ENCODE assay signal across 8 mouse cellular contexts in genomic region chr12:51377003-51377887, GRCm38 (mm10). TPM values are rescaled to one million over a fixed set of nuclear protein-coding genes. Genes with fewer than 3 reads are reported as not detected.
DNase-seq lines count a peak whose midpoint lies in the region; ATAC-seq and TF ChIP-seq lines count a peak whose summit lies in the region.

Gene Scfd1, plus strand, starts transcription at chr12:51377510.

- ATAC-seq in forebrain, embryonic 12.5 days (ENCODE audit: low FRiP score): peak; percentile 100
- peak; percentile 100 for ATAC-seq in heart, postnatal 0 days (ENCODE audit: insufficient read depth, low read depth)
- ATAC-seq in liver, embryonic 16.5 days (ENCODE audit: low read depth): peak; percentile 100
- peak; percentile 100 for ATAC-seq in neural tube, embryonic 13.5 days (ENCODE audit: low read depth)

- H3K9me3 ChIP-seq in E14TG2a.4 (ENCODE audit: low read length): no peaks in the 10 kb centered on the region
- no peaks in the 10 kb centered on the region for H3K9me3 ChIP-seq in forebrain, embryonic 12.5 days
- no peaks in the 10 kb centered on the region for H3K9me3 ChIP-seq in heart, postnatal 0 days (replicated peaks; ENCODE audit: control insufficient read depth, low read length)
- no peaks in the 10 kb centered on the region for H3K9me3 ChIP-seq in liver, embryonic 16.5 days (replicated peaks; ENCODE audit: control insufficient read depth, low read length)
- no peaks in the 10 kb centered on the region for H3K9me3 ChIP-seq in neural tube, embryonic 13.5 days

- peak within 1 kb of the TSS; percentile 59 for H3K4me2 ChIP-seq in forebrain, embryonic 12.5 days
- peak within 1 kb of the TSS; percentile 76 for H3K4me2 ChIP-seq in heart, postnatal 0 days (ENCODE audit: low read depth, low read length)
- H3K4me2 ChIP-seq in liver, embryonic 16.5 days (ENCODE audit: low read depth, low read length): peak within 1 kb of the TSS; percentile 92
- peak within 1 kb of the TSS; percentile 63 for H3K4me2 ChIP-seq in neural tube, embryonic 13.5 days

- TF ChIP-seq CTCF in E14TG2a.4 (conservative IDR thresholded peaks at IDR 0.05; ENCODE audit: low read length): no peak
- TF ChIP-seq CTCF in heart, postnatal 0 days (IDR thresholded peaks at IDR 0.05; ENCODE audit: low read depth): no peak
- TF ChIP-seq CTCF in testis, adult 2 months (IDR thresholded peaks at IDR 0.05; ENCODE audit: control insufficient read depth, insufficient read depth, insufficient replicate concordance, low read depth, low read length): no peak

- peak; percentile 93 for TF ChIP-seq POLR2A in testis, adult 2 months (IDR thresholded peaks at IDR 0.05; ENCODE audit: control insufficient read depth, low read depth, low read length)

- peak within 1 kb of the TSS; percentile 86 for H3K27ac ChIP-seq in forebrain, embryonic 12.5 days
- peak within 1 kb of the TSS; percentile 93 for H3K27ac ChIP-seq in heart, postnatal 0 days (ENCODE audit: low read depth)
- H3K27ac ChIP-seq in liver, embryonic 16.5 days (ENCODE audit: low read length): peak within 1 kb of the TSS; percentile 81
- peak within 1 kb of the TSS; percentile 90 for H3K27ac ChIP-seq in neural tube, embryonic 13.5 days (replicated peaks)
- H3K27ac ChIP-seq in testis, adult 2 months (ENCODE audit: control insufficient read depth, insufficient read depth, low read depth, low read length): peak within 1 kb of the TSS; percentile 89

- WGBS in forebrain, embryonic 12.5 days: 2% methylated on average over 34 of the region's 34 CpGs
- WGBS in heart, postnatal 0 days: 2% methylated on average over 34 of the region's 34 CpGs
- 2% methylated on average over 34 of the region's 34 CpGs for WGBS in liver, embryonic 16.5 days (ENCODE audit: insufficient replicate concordance)
- WGBS in neural tube, embryonic 13.5 days: 1% methylated on average over 34 of the region's 34 CpGs

- peak; percentile 90 for DNase-seq in c-Kit-positive CD71-positive TER-119-positive erythroid progenitor cells, embryonic 14.5 days (ENCODE audit: low spot score)
- DNase-seq in heart, postnatal 0 days (ENCODE audit: low spot score): peak; percentile 98
- DNase-seq in kidney, postnatal 4 days: peak; percentile 94 to 96

- H3K4me1 ChIP-seq in E14TG2a.4 (replicated peaks; ENCODE audit: low read depth, low read length): peaks cover 3% of the 10 kb centered on the region; the same call in 1 of the 2 replicates
- H3K4me1 ChIP-seq in forebrain, embryonic 12.5 days: no peaks in the 10 kb centered on the region; the same call in 1 of the 2 replicates
- no peaks in the 10 kb centered on the region for H3K4me1 ChIP-seq in heart, postnatal 0 days (ENCODE audit: control insufficient read depth, insufficient read depth)
- H3K4me1 ChIP-seq in liver, embryonic 16.5 days (ENCODE audit: control insufficient read depth, low read depth, low read length): peaks cover 3% of the 10 kb centered on the region; the same call in 1 of the 2 replicates
- no peaks in the 10 kb centered on the region for H3K4me1 ChIP-seq in neural tube, embryonic 13.5 days (replicated peaks)
- no peaks in the 10 kb centered on the region for H3K4me1 ChIP-seq in testis, adult 2 months (ENCODE audit: control insufficient read depth, insufficient read depth, low read length)

- peak within 1 kb of the TSS; percentile 68 for H3K9ac ChIP-seq in forebrain, embryonic 12.5 days
- H3K9ac ChIP-seq in heart, postnatal 0 days (replicated peaks; ENCODE audit: low read depth, low read length): peak within 1 kb of the TSS; percentile 86
- peak within 1 kb of the TSS; percentile 83 for H3K9ac ChIP-seq in liver, embryonic 16.5 days (ENCODE audit: low read depth, low read length)
- peak within 1 kb of the TSS; percentile 90 for H3K9ac ChIP-seq in neural tube, embryonic 13.5 days

- no peak for TF ChIP-seq EP300 in heart, postnatal 0 days (IDR thresholded peaks at IDR 0.05; ENCODE audit: low read depth)

- H3K36me3 ChIP-seq in E14TG2a.4 (ENCODE audit: insufficient read depth, low read length): peaks cover 37% of the 10 kb centered on the region
- H3K36me3 ChIP-seq in forebrain, embryonic 12.5 days (replicated peaks): peaks cover 22% of the 10 kb centered on the region
- H3K36me3 ChIP-seq in heart, postnatal 0 days (replicated peaks; ENCODE audit: control insufficient read depth, insufficient read depth, low read length): peaks cover 25% of the 10 kb centered on the region
- peaks cover 15% of the 10 kb centered on the region for H3K36me3 ChIP-seq in liver, embryonic 16.5 days (ENCODE audit: control insufficient read depth, insufficient read depth)
- H3K36me3 ChIP-seq in neural tube, embryonic 13.5 days: peaks cover 25% of the 10 kb centered on the region
- no peaks in the 10 kb centered on the region for H3K36me3 ChIP-seq in testis, adult 2 months (ENCODE audit: control insufficient read depth, insufficient read depth, low read length)

- H3K27me3 ChIP-seq in E14TG2a.4 (ENCODE audit: insufficient read depth, low read length): no peaks in the 10 kb centered on the region
- H3K27me3 ChIP-seq in forebrain, embryonic 12.5 days: no peaks in the 10 kb centered on the region
- H3K27me3 ChIP-seq in heart, postnatal 0 days (ENCODE audit: control insufficient read depth, insufficient read depth, low read length): no peaks in the 10 kb centered on the region
- H3K27me3 ChIP-seq in liver, embryonic 16.5 days (ENCODE audit: control insufficient read depth, insufficient read depth, low read depth, low read length): no peaks in the 10 kb centered on the region
- no peaks in the 10 kb centered on the region for H3K27me3 ChIP-seq in neural tube, embryonic 13.5 days
- no peaks in the 10 kb centered on the region for H3K27me3 ChIP-seq in testis, adult 2 months (ENCODE audit: control insufficient read depth, insufficient read depth, low read length)

- peak within 1 kb of the TSS; percentile 88 for H3K4me3 ChIP-seq in E14TG2a.4 (replicated peaks; ENCODE audit: low read length)
- peak within 1 kb of the TSS; percentile 68 for H3K4me3 ChIP-seq in forebrain, embryonic 12.5 days (replicated peaks)
- peak within 1 kb of the TSS; percentile 82 for H3K4me3 ChIP-seq in heart, postnatal 0 days (ENCODE audit: low read depth, low read length)
- H3K4me3 ChIP-seq in liver, embryonic 16.5 days (ENCODE audit: low read depth, low read length): peak within 1 kb of the TSS; percentile 73
- H3K4me3 ChIP-seq in neural tube, embryonic 13.5 days: peak within 1 kb of the TSS; percentile 84
- H3K4me3 ChIP-seq in testis, adult 2 months (ENCODE audit: control insufficient read depth, low read depth, low read length): peak within 1 kb of the TSS; percentile 92

RNA-seq across cellular contexts. Expression of gene Scfd1, which starts in this region (rescaled TPM):
- polyA plus RNA-seq in forebrain, embryonic 12.5 days (2016; fragmentation: Nextera tagmentation; extraction: Ambion mirVana): 64.1 and 68.2 TPM in 2 replicates
- total RNA-seq in heart, postnatal 0 days (2014; rRNA removed; ENCODE audit: low replicate concordance): 23.4 and 33.9 TPM in 2 replicates
- polyA plus RNA-seq in heart, postnatal 0 days (2015; fragmentation: Nextera tagmentation; extraction: Ambion mirVana): 54.1 and 54.2 TPM in 2 replicates
- polyA plus RNA-seq in liver, embryonic 16.5 days (2015; fragmentation: Nextera tagmentation; extraction: Ambion mirVana): 37.6 and 38.0 TPM in 2 replicates
- polyA plus RNA-seq in neural tube, embryonic 13.5 days (2015; fragmentation: Nextera tagmentation; extraction: Ambion mirVana): 77.2 and 77.5 TPM in 2 replicates
- polyA plus RNA-seq in testis, adult 2 months (2012; rRNA removed): 9.2 and 9.8 TPM in 2 replicates

Comparison
In these comparisons a context has a peak if more than half of its experiments do, and no peak if none do; other contexts are left out.
1. Peak in every context shown above with its lines: DNase-seq, ATAC-seq, H3K4me3 ChIP-seq and H3K27ac ChIP-seq.